Mouse (Mus musculus) spleen, postnatal 14 days (tissue): Measurements from ENCODE around the gene Ifnab.

Experiments
- DNase-seq, 2 experiments: peaks; one replicate each; pipeline ENCODE4 v3.0.0; 2021 to 2022; ENCODE audit warnings: low spot score in 2 of 2

Gene Ifnab

DNA sequence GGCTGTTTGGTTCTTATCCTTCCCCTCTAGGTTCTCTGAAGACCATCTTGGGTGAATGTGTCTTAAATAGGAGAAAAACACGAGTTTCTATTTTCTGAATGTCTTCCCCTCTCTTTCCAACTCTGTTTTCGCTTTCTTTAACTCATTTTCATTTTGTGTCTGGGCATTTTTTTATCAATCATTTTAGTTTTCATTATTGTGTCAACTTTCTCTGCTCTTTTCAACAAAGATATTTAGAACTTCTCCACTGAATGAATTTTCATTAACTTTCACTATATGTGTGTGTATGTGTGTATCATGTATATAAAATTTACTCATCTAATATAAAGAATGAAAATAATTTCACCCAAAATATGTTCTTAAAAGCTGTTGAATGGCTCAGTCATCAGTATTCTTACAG lies at the start of gene Ifnab:
TSS of gene Ifnab (minus strand) at position 101 of the 400 bp plus-strand sequence.
- DNase-seq: no peak

DNA sequence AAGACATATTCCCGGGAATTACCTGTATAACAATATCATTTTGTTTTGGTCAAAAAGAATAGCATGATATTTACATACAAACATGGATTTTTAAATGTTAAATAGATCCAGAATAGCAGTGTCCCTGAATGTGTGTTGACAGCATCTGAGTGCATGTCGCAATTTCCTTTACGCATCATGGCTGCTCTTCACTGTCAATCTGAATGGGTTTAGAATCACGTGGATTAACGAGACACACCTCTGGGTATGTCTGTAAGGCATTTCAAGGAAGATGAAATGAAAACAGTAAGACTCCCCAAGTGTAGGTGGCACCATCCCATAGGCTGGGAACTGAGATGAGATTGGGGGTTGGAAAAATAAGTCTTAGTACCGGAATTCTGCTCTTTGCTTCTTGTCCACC lies 47.9 kb upstream of the Ifnab start:
- no peak for DNase-seq

DNA sequence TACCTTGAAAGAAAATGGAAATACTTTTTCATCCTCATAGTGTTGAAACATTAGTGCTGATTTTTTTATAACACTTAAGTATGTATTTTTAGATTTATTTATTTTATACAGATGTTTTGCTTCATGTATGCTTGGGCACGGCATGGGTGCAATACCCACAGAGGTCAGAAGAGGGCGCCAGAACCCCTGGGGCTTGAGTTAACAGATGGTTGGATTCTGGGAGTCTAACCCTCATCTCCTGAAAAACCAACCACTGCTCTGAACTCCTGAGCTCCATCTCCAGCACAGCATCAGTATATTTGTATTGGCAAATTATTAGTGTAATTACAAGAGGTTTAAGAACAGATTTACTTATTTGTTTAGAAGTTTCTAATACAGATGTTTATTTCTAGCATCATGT lies 47.3 kb upstream of the Ifnab start:
- peak; percentile 43 to 60 for DNase-seq

DNA sequence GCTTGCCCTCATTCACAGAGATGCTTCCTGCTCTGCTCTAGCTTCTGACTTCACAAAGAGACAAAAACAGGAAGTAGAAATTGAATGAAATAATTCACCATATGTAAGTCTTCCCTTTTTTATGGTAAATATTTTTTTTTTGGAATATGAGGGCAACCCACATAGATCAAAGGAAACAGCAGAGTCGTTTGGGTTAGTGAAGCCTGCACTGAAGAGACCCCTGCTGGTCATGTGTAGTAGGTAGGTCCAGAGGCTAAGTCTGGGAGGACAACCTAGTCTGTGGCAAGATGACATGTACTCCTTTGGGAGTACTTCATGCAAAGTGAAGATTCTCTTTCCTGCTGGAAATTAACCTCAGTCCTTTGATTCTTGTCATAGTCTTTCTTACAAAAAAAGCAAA lies 36.2 kb upstream of the Ifnab start:
- DNase-seq: no peak

DNA sequence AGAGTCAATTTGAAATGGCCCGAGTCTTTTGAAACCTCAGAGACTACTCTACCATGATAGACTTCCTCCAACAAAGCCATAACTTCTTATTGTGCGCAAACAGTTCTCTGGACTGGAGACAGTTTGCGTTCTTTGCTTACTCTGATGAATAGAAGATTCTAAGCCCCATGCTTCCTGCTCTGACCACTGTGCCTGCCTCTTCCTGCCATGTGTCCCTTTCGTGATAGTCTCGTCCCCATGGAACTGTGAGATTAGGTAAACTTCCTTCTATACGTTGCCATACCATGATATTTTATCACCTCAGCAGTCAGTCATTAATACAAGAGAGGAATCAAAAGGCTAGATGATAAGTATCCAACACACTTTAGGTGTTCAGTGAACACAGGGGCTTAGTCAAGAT lies 35.6 kb upstream of the Ifnab start:
- no peak for DNase-seq

DNA sequence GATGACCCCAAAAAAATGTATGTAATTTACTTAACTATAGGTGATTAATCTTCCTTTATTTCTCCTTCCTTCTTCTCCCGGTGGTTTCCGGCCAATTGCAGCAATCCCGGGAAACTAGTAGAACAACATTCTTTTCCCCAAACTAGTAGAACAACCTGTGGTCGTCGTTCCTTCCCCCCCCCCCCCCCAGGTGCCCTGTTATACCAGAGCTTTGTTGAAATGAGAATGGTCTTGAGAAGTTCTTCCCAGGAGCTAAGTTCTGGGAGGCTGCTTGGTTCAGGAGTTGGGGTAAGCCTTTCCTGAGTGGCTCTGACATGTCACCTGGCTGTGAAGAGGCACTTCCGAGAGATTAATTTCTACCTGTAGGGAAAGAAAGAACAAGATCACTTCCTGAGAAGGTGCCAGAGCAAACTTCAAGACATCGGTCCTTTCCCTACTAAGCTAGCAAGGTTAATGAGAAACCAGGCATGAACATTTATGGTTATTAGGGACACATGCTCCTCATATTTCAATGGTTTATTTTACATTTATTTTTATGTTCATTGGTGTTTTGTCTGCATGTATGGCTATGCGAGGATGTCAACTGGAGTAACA lies 32.4 kb upstream of the Ifnab start:
- DNase-seq: no peak

DNA sequence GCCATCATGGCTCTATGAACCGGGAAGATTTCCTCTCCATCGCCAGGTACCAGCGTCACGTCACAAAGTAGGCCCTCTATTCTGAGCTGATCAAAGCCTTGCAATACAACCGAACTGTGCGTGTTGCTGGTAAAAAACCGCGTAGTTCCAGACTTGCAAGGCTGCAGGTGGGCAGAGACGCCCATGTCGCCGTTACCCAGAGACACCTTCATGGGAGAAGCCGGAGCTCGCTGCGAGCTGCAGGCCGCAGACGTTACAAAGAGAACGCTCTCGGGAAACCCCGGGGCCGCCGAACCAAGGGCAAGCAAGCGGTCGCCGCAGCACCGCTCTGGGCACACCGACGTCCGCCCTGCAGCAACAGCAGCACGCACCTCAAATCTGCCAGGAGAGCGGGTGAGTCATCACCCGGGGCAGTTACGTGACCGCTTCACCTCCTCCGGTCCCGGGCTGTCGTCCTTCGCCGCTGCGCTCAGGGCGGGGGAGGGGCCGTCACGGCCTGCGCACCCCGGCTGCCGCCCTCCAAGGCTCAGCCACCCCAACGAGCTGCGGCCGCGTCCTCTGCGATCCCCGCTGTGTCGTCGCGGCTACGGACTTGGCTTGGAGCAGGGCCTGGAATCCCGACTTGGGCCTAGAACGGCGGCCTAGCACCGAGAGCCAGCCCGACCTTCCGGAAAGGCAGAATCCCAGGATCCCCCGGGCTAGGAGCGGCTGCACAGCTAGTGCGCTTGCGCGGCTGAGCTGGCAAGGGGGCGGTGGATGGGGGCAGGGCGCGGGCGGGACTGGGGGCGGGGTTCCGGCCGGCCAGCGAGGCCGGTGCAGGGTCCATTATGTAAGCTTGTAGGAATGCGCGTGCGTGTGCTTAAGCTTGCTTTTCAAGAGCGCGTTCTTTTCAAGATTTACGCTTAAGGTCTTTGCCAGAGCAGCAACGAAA lies 30.9 kb upstream of the Ifnab start, which contains the start of the genes Gm26566 and Klhl9:
TSS of gene Gm26566 (plus strand) at position 15 of the 931 bp plus-strand sequence.
TSS of gene Klhl9 (minus strand) at position 675 of the 931 bp plus-strand sequence.
- peak; percentile 75 for DNase-seq

DNA sequence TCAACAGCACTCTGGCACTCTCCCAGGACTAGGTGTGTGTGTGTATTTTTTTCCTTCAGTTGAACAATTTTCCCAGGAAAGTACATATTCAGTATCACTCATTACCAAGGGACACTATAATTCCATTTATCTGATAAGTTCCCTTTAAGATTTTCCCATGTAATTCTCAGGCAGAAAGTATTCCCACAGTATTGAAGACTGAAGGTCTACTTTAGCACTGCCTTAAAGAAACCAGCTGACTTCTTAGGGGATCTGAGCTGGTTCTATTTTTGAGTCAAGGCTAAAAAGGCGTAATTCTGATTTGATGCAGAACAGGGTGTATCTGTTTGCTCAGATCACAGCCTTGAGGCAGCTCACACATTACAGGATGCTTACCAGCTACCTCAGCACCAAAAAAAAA lies 27.6 kb upstream of the Ifnab start:
- no peak for DNase-seq

DNA sequence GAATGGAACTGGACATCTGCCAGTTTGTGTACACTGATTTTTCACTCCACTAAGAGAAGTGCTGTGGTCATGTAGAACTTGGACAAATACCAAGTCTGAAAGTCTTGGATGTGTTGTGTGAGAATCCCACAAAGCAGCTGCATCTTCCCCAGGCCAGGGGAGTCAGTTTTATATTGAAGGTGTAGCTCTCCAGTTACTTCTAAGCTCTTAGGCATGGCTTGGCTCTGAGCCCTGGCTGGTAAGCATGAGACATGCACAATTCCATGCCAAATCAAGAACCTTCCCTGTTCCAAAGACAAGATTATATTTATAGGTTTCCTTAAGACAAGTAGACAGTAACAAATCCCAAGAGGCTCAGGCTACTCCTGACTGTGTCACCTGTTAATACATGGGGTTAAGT lies 23.9 kb upstream of the Ifnab start:
- no peak for DNase-seq

DNA sequence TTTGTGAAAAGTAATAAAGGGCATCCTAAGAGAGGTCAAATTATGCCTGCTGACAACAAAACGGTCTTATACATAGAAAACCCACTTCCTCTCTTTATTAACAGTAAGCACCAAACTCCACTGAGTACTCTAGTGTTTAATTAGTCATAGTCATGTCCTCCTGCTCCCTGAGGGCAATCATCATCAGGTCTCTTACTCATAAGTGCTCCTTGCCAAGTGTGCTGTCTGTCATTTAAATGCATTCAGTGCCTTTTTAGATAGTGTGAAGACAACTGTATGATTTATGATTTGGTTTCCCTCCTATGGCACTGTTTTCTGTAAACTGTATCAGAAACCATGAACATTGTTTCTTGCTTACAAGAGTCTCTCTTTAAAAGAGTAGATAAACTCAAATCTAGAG lies 23.1 kb upstream of the Ifnab start:
- no peak for DNase-seq

DNA sequence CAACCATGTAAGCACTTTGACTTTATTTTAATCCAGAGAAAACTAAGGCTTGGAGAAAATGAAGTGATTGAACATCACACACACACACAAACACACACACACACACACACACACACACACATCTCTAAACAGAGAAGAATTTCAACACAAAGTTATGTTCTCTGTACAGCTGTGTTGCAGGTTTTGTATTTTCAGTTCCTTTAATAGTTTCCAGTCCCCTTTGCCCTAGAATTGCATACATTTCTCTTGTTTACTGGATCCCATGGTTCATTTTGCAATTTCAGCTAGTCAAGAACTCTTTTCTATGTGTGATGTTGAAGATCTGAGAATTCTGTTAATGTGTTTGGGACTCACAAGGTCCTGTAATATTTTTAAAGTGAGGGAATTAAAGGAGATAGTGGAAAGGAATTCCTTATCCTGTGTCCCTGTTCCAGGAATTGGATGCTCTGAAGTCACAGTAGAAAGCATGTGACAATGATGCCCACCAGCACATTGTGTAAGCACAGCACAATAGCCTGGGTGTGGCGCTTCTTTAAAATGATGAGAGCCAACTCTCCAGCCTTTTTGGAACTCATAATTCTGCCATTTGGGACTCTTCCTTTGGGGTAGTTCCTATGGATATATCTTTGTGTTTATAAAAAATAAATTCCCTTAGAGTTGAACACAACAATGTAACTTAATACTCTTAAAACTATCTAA lies 16.1 kb upstream of the Ifnab start:
- DNase-seq: no peak

DNA sequence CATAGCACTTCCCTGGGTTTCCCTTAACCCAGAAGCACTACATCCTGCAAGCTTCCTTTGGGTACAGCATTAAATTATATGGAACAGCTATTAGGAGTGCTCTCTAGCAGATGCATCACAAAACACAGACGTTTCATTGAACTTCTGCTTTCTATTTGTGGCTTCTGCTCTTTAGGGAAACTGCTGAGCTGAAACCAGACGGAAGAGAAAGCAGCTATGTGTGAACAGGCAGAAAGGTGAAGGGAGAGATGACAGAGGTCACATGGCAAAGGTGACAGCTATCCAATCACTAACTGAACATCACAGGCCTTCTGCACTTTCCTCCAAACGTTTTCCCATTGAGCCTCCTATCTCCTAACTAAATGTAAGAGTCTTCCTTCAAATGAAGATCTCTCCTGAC lies 14.8 kb upstream of the Ifnab start:
- no peak for DNase-seq

DNA sequence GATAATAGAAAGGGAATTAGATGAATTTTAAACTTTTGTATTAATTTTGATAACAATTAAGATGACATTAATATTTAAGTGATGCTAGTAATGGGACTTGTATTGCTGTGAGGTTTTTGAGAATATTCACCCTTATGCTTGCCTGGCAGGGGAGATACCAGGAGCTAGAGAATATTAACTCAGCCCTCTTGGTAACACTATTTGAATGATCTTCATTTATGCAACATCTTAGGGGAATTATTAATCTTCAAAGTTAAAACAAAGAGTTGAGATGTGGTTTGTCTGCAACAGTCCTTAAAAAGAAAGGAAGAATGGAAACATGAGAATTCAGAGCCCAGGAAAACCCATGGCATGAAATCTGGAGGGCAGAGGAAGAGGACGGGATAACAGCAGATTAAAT lies 8.1 kb upstream of the Ifnab start:
- DNase-seq: no peak

DNA sequence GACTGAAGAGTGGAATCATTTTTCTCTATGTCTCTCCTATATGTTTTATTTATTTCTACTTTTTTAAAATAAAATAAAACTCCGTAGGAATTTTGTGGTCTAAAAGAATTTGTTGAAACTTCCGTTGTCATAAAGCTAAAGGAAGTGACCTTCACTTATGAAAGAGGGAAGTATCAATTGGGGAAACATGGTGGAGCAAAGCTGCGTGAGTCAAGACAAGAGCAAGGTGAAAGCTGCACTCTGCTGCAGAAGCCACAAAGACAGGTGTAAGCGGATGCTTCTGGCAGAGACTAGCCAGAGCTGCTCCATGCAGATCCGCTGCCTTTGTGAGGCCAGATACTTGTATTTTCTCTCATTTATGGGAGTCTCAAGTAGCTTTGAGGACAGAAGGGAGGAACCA lies 7.6 kb upstream of the Ifnab start:
- no peak for DNase-seq

DNA sequence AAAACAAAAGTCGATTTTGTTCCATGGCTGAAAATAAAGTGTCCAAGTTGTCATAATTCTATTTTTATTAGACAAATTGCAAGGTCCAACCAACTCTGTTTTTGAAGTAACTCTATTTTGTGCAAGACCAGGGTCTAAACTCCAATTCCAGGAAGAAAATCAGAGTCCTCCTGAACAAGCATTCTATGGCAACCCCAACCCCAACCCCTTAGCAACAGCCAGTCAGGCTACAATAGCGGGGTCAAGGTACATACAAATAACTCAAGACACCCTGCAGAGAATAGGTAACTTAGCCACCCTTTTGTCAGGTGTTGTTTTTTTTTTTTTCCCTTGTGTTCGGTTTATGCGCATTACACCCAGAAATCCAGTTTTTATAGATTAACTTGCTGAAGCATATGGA lies 6.6 kb upstream of the Ifnab start:
- DNase-seq: no peak

DNA sequence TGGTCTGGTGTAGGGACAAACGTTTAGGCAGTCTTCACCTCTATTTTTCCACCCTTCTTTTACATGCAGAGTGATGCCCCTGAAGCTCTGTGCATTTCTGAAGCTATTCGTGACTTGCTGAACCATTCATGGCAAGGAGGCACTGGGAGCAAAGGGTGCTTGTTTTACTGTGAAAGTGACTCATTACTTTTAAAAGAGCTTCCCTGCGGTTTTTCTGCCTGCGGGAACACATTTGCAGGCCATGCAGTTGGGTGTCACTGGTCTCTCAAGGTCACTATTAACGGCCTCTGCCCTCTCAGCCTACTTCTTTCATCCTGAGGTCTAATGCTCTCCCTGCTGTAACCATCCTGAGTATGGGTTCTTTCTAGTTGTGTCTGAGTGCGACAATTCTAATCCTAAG lies 5.9 kb upstream of the Ifnab start:
- no peak for DNase-seq

DNA sequence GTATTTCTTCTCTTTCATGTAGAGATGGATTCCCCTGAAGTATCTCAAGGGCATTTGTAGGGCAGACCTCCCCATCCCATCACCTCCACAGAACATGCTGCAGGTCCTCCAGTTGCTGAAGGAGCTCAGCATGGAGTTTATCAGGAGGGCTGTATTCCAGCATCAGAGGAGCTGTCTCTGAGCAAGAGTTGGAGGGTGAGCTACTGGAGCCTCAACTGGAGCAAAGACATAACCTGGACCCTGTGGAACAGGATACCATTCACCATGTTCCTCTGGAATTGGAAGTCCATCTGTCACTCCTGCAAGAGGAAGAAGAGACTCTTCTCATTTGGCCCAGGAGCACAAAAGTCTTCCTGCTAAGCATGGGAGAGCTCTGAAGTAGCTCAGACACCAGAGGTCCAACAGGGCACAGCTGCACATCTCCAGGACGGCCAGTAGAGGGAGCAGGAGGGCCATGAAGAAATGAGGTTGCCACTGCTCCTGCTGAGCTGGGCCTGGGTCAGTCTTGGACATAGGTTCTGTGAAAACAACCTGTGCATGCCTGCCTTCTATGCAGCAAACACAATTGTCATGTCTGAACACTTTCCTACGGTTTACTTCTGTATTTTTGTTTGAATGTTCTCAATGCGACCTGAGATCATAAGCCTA lies 5.2 kb upstream of the Ifnab start:
- DNase-seq: peak; percentile 37 to 62

DNA sequence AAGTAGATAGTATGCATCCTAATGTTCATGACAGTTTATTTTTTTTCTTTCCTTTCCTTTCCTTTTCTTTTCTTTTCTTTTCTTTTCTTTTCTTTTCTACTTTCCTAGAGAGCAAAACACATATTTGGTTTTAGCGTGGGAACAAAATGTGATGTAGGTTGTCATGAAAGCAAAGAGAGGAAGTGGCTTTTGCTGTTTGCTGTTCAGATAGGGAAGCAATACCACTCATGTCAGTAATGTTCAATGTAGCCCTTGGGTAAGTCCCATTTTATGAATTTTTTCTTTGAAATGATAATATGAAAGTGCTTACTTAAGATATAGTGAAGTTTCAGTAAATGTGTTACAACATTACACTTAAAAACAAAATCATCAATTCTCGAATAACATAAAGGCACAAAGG lies 2.2 kb upstream of the Ifnab start:
- no peak for DNase-seq

DNA sequence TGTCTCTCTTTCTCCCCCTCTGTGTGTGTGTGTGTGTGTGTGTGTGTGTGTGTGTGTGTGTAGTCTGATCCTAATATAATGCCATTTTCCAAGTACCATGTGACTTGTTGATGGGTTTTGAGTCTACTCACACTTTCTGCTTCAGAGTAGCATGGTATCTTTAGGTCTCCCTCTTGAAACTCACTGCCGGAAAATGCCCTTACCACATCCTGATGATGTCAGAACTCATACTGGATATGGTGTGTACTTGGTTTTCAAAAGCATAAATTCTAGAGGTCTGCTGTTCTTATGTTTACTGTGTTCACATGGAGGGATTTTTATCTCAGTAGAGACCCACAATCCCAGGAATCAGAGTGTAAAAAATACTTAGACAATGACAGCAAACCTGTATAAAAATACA lies 1.4 kb upstream of the Ifnab start:
- no peak for DNase-seq

DNA sequence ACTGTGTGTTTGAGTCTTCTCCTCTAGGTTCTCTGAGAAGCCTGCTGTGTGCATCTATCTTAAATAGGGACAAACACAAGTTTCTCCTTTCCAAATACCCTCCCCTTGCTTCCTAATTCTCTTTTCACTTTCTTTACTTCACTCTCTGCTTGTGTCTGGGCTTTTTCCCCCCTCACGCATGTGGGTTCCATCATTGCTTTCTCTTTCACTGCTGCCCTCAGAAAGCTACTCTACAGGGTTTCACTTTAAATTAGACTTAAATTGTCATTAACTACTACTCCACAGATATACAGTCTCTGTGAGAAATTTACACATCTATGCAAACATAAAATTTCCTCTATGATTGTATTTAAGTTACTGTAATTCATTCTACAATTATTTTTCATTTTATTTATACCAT lies 7.3 kb downstream of the Ifnab start, which contains the start of gene Ifna2:
TSS of gene Ifna2 (minus strand) at position 101 of the 400 bp plus-strand sequence.
- DNase-seq: no peak

DNA sequence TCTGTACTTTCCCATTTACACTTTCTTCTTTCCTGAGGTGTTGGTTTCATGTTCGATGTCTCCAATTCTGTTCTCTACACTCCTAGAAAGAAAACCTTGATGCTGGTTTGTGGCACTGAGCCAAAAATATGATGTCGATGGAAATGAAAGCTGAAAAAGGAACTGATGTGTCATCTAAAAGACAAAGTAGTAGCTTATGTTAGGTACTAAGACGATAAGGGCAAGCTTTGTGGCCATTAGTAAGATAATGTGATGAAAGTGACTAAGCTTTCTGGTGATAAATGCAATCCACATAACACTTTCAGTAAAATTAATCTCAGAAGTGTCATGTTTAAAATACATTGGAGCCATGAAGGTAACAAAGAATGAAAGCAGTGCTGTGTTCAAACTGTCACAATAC lies 9.8 kb downstream of the Ifnab start:
- DNase-seq: no peak

DNA sequence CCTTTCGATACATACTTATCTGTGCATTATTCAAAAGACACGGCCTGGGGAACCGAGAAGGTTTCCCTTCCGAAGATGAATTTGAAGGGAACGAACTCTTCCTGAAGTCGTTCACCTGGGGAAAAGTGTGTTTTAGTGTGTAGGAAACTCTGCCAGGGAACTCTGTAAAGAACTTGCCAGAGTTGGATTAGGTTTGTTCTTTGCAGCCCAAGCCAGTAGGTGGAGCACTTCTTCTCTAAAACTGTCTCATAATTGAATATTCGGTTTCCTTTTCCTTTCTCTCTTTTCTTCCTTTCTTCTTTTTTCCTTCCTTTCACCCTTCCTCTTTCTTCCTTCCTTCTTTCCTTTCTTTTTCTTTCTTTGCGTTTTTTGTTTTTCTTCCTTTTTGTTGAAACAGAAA lies 10.8 kb downstream of the Ifnab start:
- no peak for DNase-seq
